Mouse (Mus musculus) ES-Bruce4 (cell line): ENCODE results near the gene Cpt1a.

Source experiments
- CTCF ChIP-seq: IDR thresholded peaks from one replicate; pipeline ENCODE4 v1.8.1; 2011; ENCODE audit warnings: low read depth, low read length
- EP300 ChIP-seq: IDR thresholded peaks from 2 replicates; pipeline ENCODE4 v1.6.1; 2011; ENCODE audit warnings: low read depth, low read length; ENCODE audit not compliant: insufficient read depth
- POLR2A ChIP-seq: IDR thresholded peaks from one replicate; pipeline ENCODE4 v1.8.1; 2011; ENCODE audit warnings: low read length; ENCODE audit not compliant: insufficient read depth

- TF ChIP-seq CTCF (peak; percentile 4), EP300 (no peak), POLR2A (no peak)
Measured at GRCm38 (mm10) chr19:3404030-3404429, 81.9 kb downstream of the Cpt1a start.
